Mouse (Mus musculus) liver, postnatal 0 days (tissue): ENCODE measurements around the gene H13.

Experiments used
- CTCF ChIP-seq: sonication (generic); IDR thresholded peaks from 2 replicates; pipeline ENCODE4 v1.5.1; 2016; ENCODE audit warnings: antibody characterized with exemption, low read depth
- EP300 ChIP-seq: IDR thresholded peaks from 2 replicates; pipeline ENCODE4 v1.6.1; 2016; ENCODE audit warnings: antibody characterized with exemption, low read depth, mild to moderate bottlenecking

GRCm38 (mm10) chr2:152669639-152670484, 601 bp downstream of the H13 start:
- TF ChIP-seq CTCF (no peak), EP300 (no peak)
